Mouse (Mus musculus): ENCODE results near the gene Irs1. TPM values are rescaled to one million over a fixed set of nuclear protein-coding genes. Genes with fewer than 3 reads are reported as not detected.

Gene Irs1
- polyA plus RNA-seq, 2 experiments from 2014 or later: not detected

DNA sequence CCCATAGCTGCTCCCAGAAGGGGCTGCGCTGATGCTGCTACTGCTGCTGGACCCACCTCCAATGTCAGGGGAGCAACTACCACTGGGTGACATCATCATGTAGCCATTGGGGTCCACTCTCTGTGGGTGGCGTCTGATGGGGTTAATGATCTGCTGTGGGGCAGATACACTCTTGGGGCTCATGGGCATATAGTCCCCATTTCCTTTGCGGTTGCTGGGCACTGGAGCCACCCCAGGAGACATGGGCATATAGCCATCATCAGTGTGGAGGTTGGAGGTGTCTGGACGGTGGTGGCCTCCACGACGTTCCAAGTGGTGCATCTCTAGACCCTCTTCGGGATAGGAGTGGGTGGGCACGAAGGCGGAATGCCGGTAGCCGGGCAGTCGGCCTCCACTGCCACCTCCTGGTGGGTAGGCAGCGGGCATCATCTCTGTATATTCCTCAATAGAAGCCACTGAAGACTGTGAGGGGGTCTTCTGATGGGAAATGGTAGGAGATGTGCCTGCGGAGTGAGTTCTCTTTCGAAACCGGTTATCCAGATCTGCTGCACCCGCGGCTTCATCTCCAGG lies 2.7 kb downstream of the Irs1 start:
- no peak for ATAC-seq

DNA sequence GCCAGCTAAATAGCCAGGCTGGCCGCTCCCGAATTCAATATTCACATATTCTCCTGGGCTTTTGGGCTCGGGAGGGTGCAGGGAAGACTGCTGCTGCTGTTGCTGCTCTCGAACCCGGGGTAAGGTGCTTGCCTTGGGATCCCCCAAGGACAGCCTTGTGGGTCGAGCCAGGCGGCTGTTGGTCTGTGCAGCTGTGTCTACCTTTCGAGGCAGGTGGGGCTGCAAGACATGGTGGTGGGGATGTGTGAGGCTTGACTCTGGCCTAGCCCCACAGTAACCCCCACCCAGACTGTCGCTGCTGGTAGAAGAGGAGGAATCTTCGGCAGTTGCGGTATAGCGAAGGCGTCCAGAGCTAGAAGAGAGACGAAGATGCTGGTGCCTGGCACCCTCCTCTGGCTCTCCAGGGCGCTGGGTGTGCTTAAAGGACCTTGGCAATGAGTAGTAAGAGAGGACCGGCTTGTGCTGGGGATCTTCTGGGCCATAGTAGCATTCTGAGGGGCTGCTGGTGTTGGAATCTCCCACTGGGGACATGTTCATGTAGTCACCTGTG lies 3.4 kb downstream of the Irs1 start:
- no peak for ATAC-seq

DNA sequence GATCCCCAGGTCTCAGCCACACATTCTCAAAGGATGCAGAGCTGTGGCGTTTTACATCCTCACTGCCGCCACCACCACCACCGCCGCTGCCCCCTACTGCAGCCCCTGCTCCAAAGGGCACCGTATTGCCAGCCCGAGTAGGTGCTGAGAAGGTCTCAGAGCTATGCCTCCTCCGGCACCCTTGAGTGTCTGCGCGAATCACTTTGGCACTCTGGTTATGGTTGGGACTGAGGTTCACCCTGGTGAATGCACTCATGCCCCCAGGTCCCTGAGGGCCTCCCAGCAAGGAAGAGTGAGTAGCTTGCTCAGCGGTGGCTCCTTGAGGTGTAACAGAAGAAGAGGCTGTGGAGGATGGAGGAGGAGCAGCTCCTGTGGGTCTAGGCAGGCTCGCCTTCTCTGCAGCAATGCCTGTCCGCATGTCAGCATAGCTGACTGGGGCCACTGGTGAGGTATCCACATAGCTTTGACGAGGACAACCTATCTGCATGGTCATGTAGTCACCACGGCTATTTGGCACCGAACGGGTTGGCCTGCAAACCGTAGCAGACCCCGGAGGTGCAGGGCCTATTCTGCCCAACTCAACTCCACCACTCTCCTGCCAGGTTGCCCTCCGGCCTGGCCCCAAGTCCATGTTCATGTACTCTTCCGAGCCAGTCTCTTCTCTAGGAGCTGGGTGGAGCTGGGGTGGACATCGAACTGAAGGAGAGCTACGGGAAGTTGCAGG lies 4.0 kb downstream of the Irs1 start:
- ATAC-seq: no peak

DNA sequence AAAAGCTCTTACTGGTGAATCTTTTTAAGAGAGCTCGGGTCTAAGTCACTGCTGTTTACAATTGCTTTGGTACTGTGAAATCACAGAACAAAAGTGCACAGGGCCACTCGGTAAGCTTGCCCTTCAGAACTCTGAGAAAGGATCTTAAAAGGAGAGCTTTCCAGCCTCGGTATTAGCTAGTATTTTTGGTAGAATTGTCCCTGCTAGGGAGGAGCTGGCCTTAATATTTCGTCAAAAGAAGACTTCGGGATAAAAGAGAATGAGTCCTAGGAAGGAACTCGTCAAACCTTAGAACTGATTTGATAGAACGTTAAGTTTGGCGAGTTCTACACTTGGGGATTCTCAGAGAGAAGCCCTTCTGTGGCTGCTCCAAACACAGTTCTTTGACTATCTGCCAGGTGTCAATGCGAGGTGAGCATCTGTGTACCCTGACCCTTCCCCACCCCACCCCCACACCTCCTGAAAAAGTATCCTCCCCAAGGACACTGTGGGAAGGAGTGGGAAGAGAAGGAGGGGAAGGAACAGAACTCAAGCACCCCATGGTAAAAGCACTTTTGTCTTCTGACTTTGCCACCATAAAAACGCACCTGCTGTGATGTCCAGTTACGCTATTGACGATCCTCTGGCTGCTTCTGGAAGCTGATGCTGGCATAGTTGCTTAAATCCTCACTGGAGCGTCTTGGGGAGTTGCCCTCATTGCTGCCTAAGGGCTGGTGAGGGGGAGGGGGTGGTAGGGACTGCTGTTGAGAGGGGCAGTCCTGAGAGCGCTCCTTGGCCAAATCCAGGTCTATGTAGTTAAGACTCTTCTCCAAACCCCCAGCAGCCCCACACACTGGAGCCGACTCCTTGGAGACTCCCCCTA lies 4.8 kb downstream of the Irs1 start:
- ATAC-seq: no peak

DNA sequence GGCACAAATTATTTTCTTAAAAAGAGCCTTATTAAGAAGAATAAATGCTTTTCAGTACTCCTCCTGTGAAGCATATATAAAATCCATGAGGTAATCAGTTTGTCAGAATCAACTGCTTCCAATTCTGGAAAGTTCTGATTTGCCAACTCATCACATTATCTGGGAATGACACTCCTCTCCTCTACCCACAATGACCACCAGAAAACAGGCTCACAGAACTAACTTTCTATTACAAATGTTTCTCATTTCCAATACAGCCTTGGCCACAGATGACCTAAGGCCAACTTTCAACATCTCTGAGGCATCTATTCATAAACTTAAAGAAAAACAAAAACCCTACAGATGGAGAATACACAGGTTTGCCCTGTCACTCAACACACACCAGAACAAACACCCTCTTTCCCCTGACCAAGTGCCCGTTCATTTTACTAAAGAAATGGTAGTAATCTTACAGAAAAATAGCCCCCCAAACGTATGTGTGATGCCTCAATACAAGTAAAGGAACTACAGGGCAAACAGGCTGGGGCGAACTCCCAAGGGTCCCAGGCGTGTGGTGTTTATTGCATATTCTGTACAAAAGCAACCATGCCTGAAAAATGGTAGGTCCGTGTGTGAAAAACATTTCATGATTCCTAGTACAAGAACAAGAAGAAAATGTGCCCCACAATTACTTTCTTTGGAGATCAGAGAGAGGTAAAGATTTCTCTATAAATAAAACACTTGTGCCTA lies 5.6 kb downstream of the Irs1 start:
- ATAC-seq: no peak

DNA sequence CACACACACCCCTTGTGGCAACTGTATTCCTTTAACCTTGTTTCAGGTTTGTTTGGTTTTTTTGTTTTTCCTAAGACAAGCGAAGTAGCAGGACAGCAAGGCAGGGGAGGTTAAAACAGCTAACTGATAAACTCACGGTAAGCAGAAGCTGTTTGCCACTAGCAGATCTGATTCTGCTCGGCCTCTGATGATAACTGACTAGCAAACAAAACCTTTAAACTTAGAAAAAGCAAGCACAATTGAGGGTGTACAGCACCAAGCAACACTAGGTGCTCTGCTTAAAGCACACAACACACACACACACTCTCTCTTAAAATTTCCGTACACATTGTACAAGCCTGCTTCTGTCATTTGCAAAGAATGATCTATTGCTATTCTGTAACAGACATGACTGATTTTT lies 6.8 kb downstream of the Irs1 start:
- ATAC-seq: no peak

DNA sequence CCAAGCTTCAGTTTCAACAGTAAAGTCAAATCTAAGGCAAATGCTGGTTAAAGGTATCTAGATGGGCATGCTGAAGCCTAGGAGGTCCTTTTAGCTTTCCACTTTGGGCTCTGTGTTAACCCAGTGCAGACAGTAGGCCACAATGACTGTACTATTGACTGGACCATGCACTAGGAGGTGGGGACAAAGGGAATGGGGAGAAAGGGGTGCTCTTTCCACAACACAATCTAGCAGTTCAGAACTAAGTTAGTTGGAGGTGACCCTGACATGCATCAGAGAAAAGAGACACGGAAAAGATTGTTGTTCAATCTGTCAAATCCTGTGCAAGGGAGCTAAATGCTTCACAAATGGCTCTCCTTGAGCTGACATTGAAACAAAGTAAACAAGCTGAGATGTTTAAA lies 7.3 kb downstream of the Irs1 start:
- no peak for ATAC-seq

DNA sequence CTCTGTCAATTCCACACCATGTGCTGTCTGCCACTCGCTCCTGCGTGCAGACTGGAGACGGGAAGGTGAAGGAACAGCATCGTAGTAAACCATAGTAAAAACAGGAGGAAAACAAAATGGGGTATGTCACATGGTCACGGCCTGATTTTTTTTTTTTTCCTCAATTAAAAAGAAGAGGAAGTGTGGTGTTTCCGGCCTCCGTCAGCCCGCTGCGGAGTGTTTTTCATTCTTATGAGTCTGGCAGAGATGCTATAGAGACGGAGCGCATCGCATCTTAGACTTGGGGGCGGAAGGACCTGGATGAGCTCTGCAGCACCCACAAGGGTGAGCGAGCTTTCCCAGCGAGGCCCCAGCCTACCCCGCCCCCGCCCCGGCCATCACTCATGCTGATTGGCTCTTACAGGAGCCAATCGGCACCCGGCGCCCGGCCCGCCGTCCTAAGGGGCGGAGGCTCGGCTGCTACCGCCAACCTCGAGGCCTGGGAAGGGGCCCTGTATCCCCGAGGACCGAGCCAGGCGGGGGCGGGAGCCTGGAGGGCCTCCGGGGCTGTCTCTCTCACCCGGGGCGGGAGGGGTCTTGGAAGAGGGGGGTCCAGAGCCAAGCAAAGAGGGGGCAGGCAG lies 8.1 kb downstream of the Irs1 start:
- peak; percentile 87 for ATAC-seq

DNA sequence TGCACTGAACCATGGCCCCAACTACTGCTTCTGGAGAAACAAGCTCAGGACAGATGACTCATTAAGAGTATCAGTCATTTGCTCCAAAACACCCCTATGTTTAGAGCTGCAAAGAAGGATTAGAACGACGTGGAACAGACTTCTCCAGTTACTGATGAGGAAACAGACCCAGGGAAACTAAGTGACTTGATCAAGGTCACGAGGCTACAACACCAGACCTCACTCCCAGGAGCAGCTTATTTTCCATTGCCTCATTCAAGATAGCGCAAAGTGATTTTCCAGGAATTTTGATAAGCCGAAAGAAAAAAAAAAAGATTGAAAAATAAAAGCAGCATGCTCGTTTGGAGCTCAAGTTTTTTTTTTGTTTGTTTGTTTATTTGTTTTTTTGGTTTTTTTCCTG lies 9.4 kb downstream of the Irs1 start:
- no peak for ATAC-seq

DNA sequence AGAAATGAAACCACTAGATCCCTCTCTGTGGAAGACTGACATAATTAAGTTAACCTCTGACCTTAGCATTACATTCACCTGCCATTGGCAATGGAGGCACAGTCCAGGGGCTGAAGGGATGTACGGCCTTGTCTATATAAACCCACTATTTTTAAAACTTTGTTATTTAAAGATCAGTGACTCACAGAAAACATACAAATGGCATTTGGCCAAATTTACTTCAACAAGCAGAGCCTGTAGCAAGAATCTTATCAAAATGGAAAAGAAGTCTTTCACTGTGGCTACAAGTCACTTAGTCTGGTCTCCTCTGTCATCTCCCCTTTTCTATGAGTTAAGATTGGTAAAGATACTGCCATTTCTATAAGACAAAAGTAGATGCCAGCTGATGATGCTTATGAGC lies 11.4 kb downstream of the Irs1 start:
- no peak for ATAC-seq

DNA sequence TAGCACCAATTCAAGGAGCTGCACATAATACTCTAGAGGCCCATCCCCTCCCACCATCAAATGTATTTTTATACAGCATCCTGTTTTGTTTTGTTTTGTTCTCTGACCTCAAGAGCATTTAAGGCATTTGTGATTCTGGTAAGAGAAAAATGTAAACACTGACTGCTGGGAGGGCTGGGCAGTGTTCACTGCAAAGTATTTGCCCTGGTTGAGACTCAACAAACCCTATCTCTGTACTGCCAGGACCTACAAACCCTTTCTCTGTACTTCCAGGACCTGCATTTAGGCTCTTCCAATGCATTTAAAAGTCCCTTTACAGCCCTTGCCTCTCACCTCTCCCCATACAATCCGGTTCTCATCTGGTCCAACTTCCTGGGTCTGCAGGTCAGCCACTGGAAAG lies 16.9 kb downstream of the Irs1 start:
- no peak for ATAC-seq

DNA sequence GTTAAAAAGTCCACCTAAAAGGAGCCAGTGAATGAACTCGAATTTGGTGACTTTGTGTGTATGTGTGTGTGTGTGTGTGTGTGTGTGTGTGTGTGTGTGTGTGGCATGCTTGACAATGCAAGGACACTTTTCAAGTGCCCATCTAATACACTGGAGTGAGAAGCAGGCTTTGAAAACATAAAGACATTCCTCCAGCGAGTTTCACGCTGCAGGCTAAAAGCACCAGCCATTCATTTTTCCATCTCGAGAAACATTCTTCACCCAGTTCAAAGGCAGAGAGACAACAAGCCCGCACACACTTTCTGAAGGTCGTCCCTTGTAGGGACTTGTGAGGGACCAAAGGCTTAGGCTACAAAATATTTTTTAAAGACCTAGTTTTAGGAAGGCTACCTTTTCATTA lies 17.7 kb downstream of the Irs1 start:
- no peak for ATAC-seq

DNA sequence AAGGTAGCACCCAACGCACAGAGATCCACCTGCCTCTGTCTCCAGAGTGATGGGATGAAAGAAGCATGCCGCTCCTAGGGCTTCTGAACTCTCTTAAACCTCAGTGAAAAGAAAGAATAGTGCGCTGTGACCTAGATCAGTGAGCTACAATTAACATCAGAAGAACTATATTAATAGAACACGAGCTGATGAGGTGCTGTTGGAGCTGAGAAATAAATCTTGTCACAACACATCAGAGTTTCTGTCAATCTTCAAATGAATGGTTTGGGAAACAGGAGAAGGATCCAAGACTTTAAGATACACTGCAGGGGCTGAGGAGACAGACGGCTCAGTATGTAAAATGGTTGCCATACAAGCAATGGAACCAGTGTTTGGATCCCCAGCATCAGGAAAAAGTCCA lies 19.0 kb downstream of the Irs1 start:
- ATAC-seq: no peak

DNA sequence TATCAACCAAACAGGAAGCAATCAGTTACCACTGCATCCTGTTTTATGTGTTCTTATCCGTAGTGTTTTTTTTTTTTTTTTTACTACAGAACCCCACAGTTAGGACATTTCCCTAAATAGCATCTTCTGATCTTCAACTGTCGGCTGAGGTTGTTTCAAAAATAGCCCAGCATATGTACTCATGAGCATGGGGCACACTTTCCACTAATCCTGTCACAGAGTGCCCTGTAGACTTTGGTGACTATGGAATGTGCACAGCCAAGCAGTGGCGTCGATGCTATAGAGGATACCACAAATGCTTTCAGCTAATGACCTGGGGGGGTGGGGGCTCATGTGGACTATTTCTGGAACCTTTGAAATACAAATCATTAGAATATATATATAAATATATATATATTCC lies 23.7 kb downstream of the Irs1 start:
- no peak for ATAC-seq

DNA sequence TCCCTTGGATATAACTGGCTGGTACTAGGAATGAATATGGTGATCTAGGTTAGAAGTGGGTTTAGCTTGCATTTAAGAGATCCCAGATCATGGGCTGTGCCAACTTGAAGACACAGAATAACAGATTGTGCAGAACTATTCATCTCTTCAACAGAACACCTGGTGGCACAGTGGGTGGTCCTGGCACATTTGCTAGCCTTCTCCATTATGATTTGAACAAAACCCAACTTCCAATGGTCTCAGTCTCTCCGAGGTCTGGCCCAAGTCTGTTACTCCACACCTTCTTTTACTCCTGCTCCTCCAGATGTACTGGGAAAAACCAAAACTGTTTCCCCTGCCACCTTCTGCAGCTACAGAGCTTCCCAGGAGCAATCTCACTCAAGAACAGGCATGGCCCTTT lies 28.9 kb downstream of the Irs1 start:
- no peak for ATAC-seq

DNA sequence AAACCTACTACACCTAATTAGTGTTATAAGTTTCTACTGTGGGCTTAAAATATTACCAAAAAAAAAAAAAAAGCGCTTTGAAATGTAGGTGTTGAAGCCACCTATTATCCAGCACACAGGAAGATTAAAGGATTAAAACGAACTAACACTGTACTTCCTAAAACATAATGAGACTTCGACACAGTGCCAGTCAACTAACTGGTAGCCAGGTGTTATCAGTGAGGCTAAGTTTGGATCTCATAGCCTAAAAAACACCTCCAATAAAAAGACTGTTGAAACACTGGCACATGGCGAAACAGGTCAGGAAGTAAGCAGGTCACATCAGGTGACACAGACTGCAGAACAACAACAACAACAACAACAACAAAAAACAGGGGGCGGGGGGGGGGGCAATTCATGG lies 29.6 kb downstream of the Irs1 start:
- ATAC-seq: no peak

DNA sequence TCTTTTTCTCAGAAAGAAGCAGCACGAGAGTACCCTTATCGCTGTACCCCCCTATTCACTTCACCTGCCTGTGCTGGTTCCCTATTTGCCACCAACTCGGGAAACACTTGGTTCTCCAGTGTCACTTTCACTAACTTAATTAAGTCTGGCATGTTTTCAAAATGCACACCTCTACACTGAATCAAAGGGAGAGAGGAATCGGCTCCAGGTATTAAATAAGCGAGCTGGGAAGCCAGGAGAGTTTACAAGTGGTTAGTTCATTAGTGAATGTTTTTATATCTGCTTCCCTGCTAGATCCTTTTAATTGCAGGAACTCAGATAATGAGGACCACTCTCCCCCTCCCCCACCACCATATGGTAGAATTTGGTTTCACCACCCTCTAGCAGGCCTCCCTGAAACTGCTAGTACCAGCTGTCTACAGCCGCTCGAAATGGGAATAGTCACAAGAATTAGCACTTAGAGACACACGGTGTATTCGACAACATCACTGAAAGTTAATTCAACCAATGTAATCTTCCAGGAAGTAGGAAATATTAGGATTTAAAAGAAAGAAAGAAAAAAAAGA lies 30.1 kb downstream of the Irs1 start:
- no peak for ATAC-seq

DNA sequence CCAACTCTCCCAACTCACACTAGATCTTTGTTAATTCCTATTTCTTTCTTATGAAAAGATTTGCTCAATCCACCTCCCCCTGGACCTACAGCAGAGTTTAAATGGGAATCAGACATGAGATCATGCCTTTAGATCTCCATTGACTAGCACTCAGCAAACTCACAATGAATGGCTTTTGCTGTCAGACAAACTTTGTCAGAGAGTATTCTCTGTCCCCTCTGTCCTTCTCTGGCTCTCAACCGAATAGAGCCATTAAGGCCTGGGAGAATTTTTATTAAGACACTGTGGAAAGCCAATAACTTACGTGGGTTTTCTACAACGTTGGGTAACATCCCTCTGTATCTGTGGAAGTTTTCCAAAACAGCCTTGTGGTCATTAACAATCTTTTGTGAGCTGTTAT lies 31.2 kb downstream of the Irs1 start:
- no peak for ATAC-seq

DNA sequence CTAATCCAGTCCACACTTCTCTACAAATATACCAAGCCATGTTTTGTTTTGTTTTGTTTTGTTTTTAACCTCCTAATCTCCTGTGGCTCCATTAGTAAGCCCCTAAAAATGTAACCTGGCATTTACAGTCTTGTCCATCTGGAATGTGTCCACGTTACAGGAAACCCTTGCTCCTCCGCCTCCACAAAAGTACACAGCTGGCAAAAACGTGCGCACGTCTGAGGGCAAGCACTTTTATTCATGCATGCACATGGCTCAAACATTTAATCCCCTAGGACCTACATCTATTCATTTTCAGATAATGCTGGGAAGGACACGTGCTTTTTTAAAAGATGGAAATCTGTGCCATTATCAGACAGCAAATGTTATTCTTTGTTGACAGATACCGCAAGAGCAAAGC lies 32.9 kb downstream of the Irs1 start:
- ATAC-seq: no peak

DNA sequence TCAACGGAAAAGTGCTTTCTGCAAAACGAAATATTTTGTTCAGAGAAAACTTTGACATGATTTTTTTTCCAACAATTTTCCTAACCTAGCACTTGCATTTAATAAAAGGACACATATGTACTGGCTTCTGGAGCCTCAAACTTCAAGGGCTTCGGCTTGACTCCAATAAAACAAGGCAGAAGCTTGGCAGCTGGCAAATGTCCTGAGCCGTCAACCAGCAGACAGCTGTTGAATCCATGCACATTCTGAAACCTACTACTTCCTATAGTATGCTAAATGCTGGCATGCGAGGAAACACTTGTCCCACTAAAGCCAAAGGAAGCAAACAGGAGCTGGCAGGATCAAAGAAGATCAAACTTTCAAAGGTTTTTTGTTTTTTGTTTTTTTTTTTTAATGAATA lies 33.8 kb downstream of the Irs1 start:
- no peak for ATAC-seq

DNA sequence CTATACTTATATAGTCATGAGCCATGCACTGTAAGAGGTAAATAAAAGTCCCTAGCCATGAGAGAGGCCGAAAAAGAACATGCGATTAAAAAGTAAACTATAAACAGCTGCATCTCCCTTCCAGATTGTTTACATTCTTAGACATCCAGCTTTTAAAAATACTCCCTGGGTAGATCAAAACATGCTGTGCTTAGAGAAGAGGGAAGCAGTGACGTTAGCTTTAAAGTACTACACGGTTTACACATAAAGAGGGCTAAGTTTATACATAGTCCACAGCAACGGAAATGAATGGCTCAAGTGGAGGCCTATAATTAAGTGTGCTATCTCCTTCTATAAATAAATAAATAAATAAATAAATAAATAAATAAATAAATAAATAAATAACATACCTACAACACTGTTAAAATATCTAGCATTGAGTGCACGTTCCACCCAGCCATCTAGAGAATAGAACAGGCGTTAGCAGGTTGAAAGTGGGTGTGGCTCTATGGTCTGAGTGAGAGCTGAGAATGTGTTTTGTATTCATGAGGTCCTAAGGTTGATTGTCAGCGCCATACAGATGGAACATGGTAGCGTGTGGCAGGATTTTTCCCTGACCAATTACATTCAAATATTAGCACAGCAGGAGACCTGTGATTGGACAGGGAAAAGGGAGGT lies 37.3 kb downstream of the Irs1 start:
- no peak for ATAC-seq
